ENCODE assay signal across 22 mouse cellular contexts in the genomic region with DNA sequence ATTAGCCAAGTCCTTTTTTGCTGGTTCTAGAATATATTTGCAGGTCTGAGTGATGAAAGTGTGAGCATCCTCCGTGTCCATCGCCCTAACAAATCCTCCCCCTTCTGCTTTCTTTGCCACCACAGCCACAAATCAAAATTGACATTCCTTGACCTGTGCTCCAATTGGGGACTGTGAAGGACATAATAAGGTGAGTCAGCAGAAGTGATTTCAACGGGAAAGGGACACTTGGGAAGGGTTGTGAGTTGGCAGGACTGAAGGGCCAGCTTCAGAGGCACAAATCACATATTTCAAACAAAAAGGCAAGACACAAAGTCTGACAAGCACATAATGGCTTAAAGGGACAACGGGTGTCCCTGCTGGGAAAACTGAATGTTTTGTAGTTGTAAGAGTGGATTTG.
"Had no signal": no experiment of that assay in that cellular context is flagged by ENCODE, and none has a peak within 500 bp of the region (broad histone marks: within the 10 kb centered on the region; RNA-seq: fewer than 3 reads in every experiment).

No protein-coding gene starts in this region.

- H3K27me3 ChIP-seq: kidney, embryonic 15.5 days; limb, embryonic 12.5 days; limb, embryonic 15.5 days; midbrain, embryonic 15.5 days; neural tube, embryonic 13.5 days had no signal

- H3K4me1 ChIP-seq: kidney, embryonic 15.5 days; limb, embryonic 12.5 days; limb, embryonic 15.5 days; midbrain, embryonic 15.5 days; neural tube, embryonic 13.5 days had no signal

- H3K36me3 ChIP-seq: kidney, embryonic 15.5 days; limb, embryonic 12.5 days; limb, embryonic 15.5 days; midbrain, embryonic 15.5 days; neural tube, embryonic 13.5 days had no signal

- H3K27ac ChIP-seq: kidney, embryonic 15.5 days; limb, embryonic 12.5 days; limb, embryonic 15.5 days; liver, embryonic 14.5 days; midbrain, embryonic 15.5 days; neural tube, embryonic 13.5 days had no signal

- H3K9me3 ChIP-seq: kidney, embryonic 15.5 days; limb, embryonic 12.5 days; limb, embryonic 15.5 days; megakaryocyte, embryonic 14.5 days; midbrain, embryonic 15.5 days; neural tube, embryonic 13.5 days had no signal

- H3K4me2 ChIP-seq: kidney, embryonic 15.5 days; limb, embryonic 12.5 days; limb, embryonic 15.5 days; liver, embryonic 11.5 days; lung, embryonic 14.5 days; midbrain, embryonic 11.5 days; midbrain, embryonic 15.5 days; neural tube, embryonic 13.5 days had no signal

- H3K9ac ChIP-seq: kidney, embryonic 15.5 days; limb, embryonic 12.5 days; limb, embryonic 15.5 days; liver, embryonic 14.5 days; liver, postnatal 0 days; lung, embryonic 14.5 days; midbrain, embryonic 15.5 days; neural tube, embryonic 13.5 days had no signal

- ATAC-seq: liver, postnatal 0 days; lung, postnatal 0 days; midbrain, embryonic 15.5 days had no signal

- H3K4me3 ChIP-seq: kidney, embryonic 15.5 days; limb, embryonic 12.5 days; limb, embryonic 15.5 days; megakaryocyte, embryonic 14.5 days; midbrain, embryonic 15.5 days; neural tube, embryonic 13.5 days had no signal

- DNase-seq: kidney, adult 2 months; kidney, postnatal 10 days; kidney, postnatal 36 days; layer of hippocampus, postnatal 36 days; left cerebral cortex, postnatal 4 days; liver, postnatal 0 days; lung, embryonic 14.5 days; right cerebral cortex, adult 18-20 months; right cerebral cortex, postnatal 14 days; right cerebral cortex, postnatal 4 days; thymus, adult 18-20 months; thymus, postnatal 36 days had no signal
